Mouse (Mus musculus): Measurements from ENCODE around the gene Tmem266.

DNA sequence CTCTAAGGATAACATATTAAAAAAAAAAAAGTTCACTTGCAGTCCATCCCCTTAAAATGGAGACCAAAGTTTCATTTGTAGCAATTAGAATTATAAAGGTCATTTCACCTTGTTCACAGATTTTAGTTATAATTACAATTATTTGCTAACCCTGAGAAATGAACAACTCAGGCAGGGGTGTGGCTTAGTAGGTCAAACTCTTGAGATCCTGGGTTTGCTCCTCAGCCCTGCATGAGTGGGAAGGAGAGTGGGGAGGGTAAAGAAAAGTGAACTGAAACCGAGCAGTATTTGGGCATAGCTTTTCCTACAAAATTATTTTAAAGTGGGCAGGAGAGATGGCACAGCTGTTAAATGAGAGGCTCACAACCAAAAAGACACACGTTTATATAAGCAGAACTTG, 19.6 kb upstream of the Tmem266 start:
- no peak for TF ChIP-seq POLR2A (IDR thresholded peaks at IDR 0.05; ENCODE audit: extremely low read depth, insufficient read depth, low read length)
- TF ChIP-seq CTCF (IDR thresholded peaks at IDR 0.05; ENCODE audit: low read depth, low read length), result no peak
